Mouse (Mus musculus) adrenal gland, adult (tissue): ENCODE measurements around the gene Rps6ka4.

ENCODE experiments used
- DNase-seq, 2 experiments: peaks; one replicate each; pipeline ENCODE4 v3.0.0; 2022 to 2023; ENCODE audit warnings: low spot score in 1 of 2; ENCODE audit not compliant: inconsistent age in 2 of 2

Rps6ka4 gene

DNA sequence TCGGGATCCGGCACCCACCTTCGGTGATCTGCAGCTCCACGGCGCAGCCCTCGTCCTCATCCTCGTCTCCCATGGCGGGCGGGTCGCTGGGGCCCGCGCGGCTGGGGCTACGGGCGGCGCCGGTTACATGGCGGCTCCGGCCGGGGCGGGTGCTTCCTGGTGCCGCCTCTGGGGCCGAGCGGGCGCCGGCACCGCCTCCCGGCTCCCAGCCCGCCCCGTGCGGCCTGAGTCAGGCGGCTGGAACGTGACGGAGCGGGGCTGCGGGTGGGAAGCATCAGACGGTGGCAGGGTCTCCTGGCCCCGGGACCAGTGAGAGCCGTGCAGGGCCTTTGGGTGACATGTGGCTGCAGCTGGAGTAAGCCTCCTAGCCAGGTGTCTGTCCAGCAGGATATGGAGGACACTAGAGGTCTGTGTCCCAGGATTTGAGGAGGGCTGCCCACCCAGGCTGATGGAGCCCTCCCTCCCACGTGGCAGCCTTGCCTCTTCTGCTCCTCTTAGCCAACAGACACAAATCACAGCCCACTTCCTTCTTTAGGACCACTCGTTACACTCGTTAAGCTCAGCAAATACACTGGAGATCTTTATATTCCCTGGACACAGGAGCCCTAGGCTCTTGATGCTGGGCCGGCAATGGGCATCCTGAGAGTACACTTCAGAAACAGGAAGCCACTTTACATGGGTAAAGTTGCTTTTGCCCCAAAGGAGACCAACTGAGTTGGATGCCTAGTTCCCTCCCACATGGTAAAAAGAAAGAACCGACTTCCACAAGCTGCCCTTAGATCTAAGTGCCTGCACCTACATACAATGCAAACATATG, at the start of gene Rps6ka4:
TSS of gene Rps6ka4 (minus strand) at position 162 of the 817 bp plus-strand sequence.
- peak; percentile 87 to 92 for DNase-seq

DNA sequence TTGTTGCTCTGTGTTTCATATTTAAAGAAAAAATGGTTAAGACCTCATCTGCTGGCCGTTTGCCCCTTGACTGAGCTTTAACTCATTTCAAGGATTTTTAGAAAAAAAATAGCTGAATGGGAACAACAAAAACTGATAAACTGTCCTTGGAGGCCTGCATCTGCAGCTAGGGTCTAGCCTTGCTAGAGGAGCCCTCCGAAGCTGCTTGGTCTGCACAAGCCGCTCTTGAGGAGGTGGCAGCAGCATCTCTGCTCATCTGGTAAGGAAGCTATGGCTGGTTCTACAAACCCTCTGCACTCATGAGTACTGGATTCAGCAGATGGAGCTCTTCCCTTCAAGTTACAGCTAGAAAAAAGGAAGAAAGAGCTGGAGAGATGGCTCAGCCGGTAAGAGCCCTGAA, 37.5 kb upstream of the Rps6ka4 start:
- DNase-seq, result peak in 1 of 2 experiments; percentile 48

DNA sequence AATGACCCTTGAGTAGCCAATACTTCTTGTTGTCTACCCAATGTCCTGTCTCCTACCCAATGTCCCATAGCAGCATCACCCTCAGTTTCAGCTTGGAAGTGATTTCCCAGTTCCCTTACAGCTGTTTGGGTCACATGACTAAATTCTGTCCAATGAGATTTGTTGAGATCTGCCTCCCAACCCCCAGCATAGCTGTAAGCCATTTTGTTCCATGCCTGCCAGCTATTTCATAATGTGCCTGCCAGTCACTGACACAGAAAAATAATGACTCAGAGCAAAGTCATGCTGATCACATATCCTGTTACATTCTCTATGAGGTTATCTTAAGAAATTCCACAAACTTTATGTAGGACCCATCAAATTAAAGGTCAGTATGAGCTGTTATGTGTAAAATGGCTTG, 36.4 kb upstream of the Rps6ka4 start:
- no peak for DNase-seq

DNA sequence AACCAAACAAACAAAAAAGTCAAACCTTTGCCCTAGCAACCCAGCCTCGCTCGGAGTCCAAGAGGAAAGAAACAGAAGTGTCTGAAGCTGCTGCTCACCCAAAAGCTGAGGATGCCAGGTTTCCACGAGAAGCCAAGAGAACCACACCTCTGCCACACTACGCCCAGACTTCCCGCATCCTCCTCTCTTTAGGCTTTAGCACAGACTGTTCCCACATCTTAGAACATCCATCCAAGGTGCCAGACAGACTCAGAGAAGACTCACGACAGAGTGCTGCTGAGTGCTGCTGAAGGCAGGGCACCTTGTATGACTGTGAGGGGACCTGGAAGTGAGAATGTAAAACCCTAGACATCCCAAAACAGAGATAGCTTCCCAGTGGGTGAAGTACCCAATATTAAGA, 35.4 kb upstream of the Rps6ka4 start:
- no peak for DNase-seq

DNA sequence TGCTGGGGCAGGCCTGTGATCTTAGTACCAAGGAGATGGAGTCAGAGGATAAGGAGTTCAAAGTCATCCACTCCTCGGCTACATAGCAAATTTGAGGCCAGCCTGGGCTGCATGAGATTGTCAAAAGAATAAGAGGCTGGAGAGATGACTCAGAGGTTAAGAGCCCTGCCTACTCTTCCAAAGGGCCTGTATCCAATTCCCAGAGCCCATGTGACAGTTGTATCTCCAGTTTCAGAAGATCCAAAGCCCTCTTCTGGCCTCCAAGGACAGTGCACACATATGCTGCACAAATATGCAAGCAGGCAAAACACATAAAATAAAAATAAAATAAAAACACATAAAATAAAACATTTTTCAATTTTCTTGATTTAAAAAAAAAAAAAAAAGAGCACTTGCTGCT, 33.8 kb upstream of the Rps6ka4 start:
- DNase-seq, result no peak

DNA sequence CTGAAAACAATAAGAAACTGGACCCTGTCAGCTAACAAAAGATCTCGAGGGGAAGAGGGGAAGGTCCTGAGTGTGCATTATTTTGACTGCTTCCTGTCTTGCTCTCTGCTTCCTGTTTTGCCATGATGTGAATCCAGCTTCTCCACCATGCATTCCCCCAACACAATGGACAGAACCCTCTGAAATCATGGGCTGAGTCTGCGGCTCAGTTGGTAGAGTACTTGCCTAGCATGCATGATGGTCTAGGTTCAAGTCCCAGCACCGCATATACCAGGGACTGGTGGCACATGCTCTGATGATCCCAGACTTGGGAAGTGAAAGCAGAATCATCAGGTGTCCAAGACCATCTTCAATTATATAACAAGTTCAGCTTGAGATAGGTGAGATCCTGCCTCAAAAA, 32.3 kb upstream of the Rps6ka4 start:
- DNase-seq, result no peak

DNA sequence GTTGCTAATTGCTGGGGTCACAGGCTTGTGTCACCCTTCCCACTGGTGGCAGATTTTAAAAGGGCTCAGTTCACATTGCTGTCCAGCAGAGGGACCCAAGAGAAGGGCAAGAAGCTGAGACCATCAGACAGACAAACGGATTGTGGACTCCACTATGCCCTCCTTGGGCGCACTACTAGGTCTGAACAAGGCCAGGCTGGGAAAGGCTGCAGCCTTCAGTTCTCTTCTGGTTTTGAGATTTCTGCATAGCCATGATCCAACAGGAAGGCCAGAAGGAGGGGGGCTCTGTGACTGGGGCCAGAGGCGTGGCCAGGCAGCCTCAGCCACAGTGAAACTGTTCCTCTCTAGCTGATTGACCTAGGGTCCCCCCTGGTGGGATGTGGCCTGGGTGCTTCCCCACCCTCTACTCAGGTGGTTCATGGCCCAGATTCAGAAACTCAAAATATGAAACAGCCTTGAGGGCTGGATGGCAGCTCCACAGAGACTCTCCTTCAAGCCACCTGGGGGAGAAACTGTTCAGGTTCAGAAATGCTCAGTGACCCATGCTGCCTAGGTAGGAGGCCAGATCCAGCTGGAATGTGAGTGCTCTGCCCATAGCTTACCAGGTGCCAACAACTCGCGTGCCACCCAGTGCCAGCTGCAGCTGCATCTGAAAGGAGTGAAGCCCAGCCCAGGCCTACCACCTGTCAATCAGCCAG, 31.3 kb upstream of the Rps6ka4 start:
- peak; percentile 37 to 74 for DNase-seq

DNA sequence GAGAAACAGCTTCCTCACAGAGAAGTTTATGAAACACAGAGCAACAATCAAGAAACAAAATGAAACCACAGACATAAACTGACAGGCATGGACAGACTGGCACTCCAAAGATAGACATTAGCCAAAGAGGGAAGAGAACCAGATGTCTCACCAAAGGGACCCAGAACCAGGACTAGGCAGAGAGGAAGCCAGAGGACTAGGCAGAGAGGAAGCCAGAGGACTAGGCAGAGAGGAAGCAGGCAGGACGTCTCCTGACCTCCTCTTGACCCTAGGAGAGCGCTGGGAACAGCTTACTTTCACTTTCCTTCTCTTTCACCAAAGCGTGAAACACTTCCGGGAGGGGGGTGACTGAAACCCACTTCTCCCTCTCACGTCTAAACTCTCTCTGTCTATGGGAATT, 28.9 kb upstream of the Rps6ka4 start:
- DNase-seq, result peak; percentile 73 to 92

DNA sequence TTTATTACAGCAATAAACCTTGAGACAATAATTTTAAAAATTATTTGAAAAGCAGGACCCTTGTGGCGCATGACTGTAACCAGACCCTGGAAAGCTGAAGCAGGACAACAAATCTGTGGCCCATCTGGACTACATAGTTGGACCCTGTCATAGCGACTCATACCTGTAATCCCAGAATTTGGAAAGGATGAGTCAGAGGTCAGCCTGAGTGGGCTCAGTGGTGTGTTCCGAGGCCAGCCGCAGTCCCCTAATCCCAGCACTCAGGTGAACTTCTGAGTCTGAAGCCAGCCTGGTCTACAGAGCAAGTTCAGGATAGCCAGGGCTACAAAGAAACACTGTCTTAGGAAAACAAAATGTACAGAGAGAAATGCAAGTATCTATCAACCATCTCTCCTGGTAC, 21.0 kb upstream of the Rps6ka4 start:
- peak in 1 of 2 experiments; percentile 28 for DNase-seq

DNA sequence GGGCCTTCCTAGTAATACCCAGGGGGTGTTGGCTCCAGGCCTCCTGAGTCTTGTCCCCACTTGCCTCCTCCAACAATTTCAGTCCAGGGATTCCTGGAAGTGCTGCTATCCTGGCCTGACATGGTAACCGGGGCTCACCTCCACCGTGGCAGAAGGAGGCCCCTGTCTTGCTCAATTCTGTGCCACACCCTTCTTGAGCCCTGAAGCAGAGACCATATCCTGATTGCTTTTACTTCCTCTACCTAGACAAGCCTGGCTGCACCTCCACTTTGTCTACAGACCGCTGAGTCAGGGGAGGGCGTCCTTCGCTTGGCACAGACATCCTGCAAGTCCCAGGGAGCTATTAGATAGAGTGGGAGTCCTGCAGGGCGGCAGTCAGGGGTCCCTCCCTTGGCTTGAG, 20.3 kb upstream of the Rps6ka4 start:
- DNase-seq, result no peak

DNA sequence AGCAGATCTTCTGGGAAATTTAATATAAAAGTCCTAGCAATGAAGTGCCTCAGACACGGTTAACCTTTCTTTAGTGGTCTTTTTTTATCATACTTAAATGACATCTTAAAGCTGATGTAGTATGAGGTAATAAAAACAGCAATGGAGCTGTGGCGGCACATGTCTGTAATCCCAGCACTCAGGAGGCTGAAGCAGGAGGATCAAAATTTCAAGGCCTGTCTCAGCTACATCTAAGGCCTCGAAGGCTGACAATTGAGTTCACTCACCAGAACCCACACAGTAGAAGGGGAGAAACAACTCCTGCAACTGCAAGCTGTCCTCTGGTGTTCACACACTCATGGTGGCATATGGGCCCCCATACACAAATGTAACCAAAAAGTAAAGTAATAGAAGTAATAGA, 19.5 kb upstream of the Rps6ka4 start:
- DNase-seq, result no peak

DNA sequence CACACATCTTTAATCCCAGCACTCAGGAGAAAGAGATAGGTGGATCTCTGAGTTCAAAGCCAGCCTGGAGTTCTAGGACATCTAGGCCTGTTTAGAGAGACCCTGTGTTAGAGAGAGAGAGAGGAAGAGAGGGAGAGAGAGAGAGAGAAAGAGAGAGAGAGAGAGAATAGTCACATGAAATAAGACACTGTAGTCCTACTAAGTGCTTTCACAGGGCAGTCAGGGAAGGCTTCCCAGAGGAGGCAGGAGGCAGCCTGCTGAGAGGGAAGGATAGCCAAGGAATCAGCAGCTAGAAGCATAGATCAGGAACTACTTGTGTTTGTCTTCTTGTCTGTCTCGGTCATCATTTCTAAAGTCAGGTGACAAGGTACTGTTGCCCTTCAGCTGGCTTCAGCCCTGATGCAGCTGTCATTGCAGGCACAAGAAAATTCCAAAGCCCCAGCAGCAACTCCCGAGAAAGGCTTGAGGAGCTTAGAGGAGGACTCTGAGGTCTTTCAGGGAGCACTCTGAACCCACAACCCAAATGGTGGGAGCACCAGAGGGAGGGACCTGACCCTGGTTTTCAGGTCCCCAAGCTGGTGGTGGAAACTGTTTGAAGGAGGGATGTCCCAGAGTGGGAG, 18.7 kb upstream of the Rps6ka4 start:
- DNase-seq, result no peak

DNA sequence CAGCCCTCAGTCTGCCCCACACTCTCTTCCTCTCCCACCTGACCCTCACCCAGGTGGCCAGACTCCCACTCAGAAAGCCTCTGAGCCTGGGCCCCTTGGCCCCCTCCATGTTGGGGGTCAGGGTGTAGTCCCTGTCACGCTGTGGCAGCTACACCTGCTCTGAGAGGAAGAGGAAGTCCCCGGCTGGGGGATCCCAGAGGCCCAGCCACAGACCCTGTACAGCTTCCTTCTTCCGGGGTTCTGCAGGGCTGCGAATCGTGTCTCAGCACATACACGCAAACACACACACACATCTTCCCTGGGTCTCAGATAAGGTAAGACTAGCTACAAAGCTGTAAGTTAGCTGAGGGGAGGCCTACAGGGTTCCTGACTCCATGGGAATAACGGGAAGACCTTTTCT, 17.6 kb upstream of the Rps6ka4 start, which contains the start of gene Ccdc88b:
TSS of gene Ccdc88b (minus strand) at position 181 of the 400 bp plus-strand sequence.
- DNase-seq, result no peak

DNA sequence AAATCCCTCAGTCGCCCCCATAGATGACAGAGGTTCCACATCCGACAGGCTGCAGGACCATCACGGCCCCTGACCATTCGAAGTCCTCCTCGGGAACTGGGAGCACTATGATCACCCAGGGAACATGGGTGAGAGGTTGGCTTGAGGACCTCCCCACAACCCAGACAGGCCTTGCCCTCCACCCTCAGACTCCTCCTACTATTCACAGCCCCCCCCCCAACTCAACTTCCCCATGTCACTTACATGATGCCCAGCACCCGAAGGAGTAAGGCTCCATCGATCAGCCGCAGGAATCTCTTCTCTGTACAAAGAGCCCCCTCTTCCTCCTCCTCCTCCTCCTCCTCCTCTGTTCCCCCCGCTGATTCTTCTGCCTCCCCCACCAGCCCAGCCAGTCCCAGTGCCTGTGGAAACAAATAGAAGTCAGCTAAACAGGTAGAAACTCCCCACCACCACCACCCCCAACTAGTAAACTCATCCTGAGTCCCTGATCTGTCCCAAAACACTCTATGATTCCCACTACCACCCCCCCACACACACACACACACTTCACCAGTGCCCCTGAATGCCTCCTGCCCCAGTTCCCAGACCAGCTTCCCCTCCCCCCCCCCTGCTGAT, 17.1 kb upstream of the Rps6ka4 start:
- no peak for DNase-seq

DNA sequence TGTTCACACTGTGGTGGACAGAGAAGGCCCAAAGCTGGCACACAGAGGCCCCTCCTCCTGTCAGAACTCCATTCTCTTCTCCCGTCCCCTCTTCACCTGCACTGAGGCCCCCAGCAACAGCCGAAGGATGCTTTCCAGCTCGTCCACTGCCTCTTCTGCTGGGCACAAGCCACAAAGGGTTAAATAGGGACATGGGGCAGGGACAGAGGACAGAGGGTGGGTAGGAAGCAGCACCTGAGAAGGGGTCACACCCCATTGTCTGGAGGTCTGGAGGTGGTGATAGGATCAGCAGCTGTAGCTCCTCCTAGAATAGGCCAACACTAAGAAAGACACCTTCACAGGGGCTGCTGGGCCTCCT, 16.5 kb upstream of the Rps6ka4 start:
- DNase-seq, result no peak

DNA sequence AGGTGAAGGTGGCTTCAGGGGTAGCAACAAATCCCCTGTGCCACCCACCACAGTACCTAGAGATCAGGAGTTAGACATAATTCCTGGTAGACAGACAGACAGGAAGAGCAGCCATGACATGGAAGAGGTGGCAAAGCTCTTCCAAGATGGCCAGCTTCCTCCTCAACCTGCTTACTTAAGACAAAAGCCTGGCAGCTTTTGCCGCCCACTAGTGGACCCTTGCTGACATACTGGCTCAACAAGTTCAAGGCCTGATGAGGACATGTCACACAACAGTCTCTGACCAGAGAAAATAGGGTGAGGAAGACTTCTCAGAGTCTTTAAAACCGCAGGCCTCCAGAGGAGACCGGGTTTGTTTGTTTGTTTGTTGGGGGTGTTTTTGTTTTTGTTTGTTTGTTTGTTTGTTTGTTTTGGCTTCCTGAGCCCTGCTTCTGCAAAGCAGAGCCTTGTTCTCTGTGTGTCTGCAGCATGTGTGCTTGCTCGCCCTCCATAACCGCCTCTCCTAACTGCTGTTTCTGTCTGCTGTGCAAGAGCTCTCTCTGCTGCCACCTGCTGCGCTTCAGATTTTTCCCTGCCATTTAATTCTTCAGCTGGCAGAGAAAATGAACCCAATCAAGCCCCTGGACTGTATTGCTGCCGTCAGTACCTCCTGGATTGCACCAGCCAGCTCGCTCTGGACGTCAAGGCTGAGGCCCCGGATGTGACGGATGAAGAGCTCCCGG, 16.0 kb upstream of the Rps6ka4 start:
- DNase-seq, result peak; percentile 55 to 75

DNA sequence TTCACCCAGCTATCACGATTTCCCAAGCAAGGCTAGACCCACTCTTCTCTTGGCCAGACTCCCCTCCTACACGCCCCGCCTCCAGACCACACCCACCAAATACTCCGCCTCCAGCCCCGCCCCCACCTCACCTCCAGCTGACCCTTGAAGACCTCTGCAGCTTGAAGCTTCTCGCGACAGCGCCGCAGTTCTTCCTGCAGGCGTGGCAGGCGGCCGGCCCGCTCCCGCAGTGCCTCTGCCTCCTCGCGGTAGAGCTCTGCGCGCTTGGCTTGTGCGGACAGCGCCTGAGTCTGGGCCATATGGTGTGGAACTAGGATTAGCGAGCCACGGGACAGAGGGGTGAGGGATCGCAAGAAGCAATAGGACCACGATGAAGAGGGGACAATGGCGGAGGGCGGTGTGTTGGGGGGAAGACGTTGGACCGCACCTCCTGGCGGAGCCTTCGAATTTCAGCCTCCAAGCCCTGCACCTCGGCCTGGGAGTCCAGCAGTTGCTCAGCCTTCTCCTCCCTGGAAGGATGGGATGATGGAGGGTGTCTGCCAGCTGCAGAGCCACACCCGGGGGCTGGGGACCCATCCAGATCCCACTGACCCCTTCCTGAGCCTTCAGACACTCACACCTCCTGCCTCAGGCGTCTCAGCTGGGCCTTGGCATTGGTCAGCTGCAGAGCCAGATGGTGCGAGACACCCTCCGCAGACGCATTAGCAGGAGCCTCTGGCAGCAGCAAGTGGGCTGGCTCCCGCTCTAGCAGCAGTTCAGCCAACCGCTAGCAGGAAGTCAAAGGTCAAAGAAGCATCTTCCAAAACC, 15.0 kb upstream of the Rps6ka4 start:
- DNase-seq, result no peak

DNA sequence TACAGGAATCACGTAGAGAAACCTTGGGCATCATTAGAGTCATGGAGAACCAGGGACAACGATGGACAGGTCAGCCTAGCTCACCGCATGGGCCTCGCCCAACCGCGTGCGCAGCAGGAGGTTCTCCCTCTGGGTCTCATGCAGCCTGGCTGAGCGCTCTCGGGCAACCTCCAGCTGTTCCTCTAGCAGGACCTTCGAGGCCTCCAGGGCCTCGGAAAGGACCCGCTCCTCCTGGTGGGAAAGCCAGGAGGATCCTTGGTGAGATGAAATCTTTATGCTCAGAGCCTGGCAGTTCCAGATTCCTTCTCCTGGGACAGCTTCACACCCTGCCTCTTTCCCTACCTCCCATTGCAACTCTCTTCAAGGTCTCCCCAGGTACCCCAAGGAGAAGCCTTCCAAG, 14.2 kb upstream of the Rps6ka4 start:
- DNase-seq, result no peak

DNA sequence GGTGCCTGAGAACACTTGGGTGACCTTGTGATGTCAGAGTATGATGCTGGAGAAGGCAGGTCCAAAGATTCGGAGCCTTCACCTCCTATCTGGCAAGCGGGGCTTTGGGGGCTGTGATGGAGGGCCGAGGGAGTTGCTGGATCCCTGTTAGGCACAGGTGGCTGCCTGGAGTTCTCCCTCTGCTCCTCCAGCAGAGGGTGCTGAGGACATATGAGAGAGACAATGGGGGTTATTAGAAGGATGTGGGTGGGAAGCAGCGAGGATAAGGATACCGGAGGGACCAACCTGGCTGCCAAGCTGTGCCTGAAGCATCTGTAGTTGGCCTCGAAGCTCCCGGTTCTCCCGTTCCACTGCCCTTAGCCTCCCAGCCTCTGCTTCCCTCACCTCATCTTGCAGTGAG, 13.5 kb upstream of the Rps6ka4 start:
- no peak for DNase-seq
